Mouse (Mus musculus) embryo, embryonic 11 days (tissue): ENCODE results near the gene Tdrd5.
"Not testable (repeated sequence)": the region's sequence is repeated elsewhere in the genome, so short reads cannot be mapped to it uniquely, and the experiment has no call there.

ENCODE experiments used
- DNase-seq: peaks from one replicate; pipeline ENCODE4 v3.0.0-alpha.2; 2015

The Tdrd5 gene

GRCm38 (mm10) chr1:156251096-156251495, 52.4 kb downstream of the Tdrd5 start:
- not testable (repeated sequence) for DNase-seq

DNA sequence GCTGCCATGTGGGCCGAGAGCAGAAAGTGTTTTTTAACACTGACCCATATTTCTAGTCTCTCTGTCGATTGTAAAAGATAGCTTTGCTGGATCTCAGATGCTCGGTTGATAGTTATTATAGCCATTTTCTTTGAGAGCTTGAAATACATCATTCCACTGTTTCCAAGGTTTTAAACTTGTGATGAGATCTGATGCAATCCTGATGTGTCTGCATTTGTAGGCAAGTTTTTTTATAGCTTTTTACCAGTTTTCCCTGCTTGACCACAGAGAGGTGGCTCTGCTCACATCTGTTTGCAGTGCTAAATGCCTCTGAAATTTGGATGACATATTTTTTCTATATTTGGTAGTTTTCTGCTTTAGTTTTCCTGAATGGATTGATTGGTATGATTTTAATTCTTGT, 55.6 kb downstream of the Tdrd5 start:
- no peak for DNase-seq

DNA sequence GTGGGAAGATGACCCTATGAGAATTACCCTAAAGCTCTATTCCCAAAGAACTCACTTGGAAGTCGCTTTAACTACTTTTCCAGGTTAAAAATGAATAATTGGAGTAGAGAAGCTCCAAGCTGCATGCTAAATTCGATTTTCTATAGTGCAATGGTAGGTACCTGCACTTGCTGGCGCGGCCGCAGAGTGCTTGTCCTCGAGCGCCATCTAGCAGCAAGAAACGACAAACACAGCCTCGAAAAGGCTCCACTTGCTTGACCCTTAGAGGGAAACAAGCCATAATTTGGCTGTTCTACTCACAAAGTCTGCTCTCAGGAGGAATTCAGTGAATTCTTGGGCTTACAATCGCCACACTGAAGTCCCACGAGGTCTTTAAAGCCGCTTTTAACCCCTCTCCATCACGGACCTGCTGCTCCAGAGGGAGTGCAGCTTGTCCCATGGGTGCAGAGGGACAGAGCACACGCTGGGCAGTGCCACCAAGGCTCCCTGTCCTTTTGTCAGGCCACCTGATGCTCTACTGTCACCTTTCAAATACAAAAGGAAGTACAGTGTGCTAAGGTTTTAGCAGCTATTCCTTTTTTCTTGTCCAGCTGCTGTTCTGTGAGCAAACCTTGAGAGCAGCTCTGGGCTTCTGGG, 61.6 kb downstream of the Tdrd5 start:
- peak; percentile 82 for DNase-seq

- peak; percentile 68 for DNase-seq
Measured at GRCm38 (mm10) chr1:156241035-156241434, 62.4 kb downstream of the Tdrd5 start.

- DNase-seq = no peak
Measured at GRCm38 (mm10) chr1:156231122-156231521, 72.3 kb downstream of the Tdrd5 start.

GRCm38 (mm10) chr1:156230339-156231089, 73.0 kb downstream of the Tdrd5 start:
- peak; percentile 80 for DNase-seq

- peak; percentile 73 for DNase-seq
Measured at GRCm38 (mm10) chr1:156229448-156229847, 74.0 kb downstream of the Tdrd5 start.

DNA sequence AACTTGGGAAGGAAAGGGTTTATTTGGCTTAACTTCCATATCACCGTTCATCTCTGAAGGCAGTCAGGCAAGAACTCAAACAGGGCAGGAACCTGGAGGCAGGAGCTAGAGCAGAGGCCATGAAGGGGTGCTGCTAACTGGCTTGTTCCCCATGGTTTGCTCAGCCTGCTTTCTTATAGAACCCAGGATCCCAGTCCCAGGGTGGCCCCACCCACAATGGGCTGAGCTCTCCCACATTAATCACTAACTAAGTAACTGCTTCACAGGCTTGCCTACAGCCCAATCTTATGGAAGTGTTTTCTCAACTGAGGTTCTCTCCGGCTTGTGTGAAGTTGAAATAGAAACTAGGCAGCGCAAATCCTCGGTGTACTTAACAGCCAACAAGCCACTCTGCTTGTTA, 74.7 kb downstream of the Tdrd5 start:
- DNase-seq = no peak

DNA sequence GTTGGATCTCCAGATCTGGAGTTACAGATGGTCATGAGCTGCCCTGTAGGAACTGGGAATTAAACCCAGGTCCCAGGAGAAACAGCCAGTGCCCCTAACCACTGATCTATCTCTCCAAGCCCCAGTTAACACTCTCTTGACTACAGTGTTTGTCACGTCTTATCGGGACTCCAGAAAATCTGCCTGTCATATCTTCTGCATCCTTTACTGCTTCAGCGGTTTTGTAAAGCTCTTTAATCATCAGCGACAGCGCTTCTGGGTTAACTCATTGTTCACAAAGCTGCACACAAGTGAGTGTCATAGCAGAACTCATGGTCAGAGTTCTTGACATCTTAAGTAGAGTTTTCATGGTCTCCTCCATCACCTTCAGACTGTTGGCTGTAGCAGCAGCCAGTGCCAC, 76.6 kb downstream of the Tdrd5 start:
- no peak for DNase-seq

GRCm38 (mm10) chr1:156222205-156223000, 81.1 kb downstream of the Tdrd5 start:
- peak; percentile 62 for DNase-seq

DNA sequence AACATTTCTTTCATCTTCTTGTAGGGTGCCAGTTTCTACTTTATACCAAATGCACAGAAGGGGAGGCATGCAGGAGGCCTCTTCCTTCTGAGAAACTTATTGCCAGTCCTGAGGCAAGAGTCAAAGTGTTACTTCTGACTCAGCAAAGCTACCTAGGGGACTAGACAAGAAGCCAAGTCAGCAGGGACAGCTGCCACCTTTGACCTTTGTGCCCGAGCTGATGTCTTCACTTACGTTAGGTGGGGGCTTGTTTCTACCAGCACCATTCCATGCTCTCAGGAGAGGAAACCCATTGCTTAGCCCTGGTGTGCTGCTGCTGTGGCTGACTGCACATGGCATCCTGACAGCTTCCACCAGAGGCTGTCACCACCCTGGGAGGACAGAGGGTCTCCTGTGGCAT, 82.1 kb downstream of the Tdrd5 start:
- no peak for DNase-seq

GRCm38 (mm10) chr1:156218573-156218972, 84.9 kb downstream of the Tdrd5 start:
- DNase-seq = no peak

- DNase-seq = no peak
Measured at GRCm38 (mm10) chr1:156217941-156218340, 85.5 kb downstream of the Tdrd5 start.

- peak; percentile 50 for DNase-seq
Measured at GRCm38 (mm10) chr1:156217393-156217792, 86.1 kb downstream of the Tdrd5 start.

- no peak for DNase-seq
Measured at GRCm38 (mm10) chr1:156216249-156216648, 87.2 kb downstream of the Tdrd5 start.

- DNase-seq = no peak
Measured at GRCm38 (mm10) chr1:156214651-156215050, 88.8 kb downstream of the Tdrd5 start.

GRCm38 (mm10) chr1:156212923-156213322, 90.5 kb downstream of the Tdrd5 start:
- DNase-seq = no peak

GRCm38 (mm10) chr1:156211809-156212317, 91.6 kb downstream of the Tdrd5 start:
- DNase-seq = no peak
